Mouse (Mus musculus): ENCODE data around the gene Zfp768.
"Not testable (repeated sequence)": the region's sequence is repeated elsewhere in the genome, so short reads cannot be mapped to it uniquely, and the experiment has no call there.

GRCm38 (mm10) chr7:127341861-127342260 is 3.5 kb downstream of the Zfp768 start:
- TF ChIP-seq CTCF (IDR thresholded peaks at IDR 0.05; ENCODE audit: low read depth, low read length); POLR2A (IDR thresholded peaks at IDR 0.05; ENCODE audit: extremely low read depth, insufficient read depth, low read length): not testable (repeated sequence)
